Mouse (Mus musculus): Measurements from ENCODE around the gene Plekhg3. TPM values are rescaled to one million over a fixed set of nuclear protein-coding genes. Genes with fewer than 3 reads are reported as not detected.
A peak's percentile ranks its signal among the peaks of the same experiment; 100 is the strongest.

Gene Plekhg3
- polyA plus RNA-seq, 1 experiment from 2014 or later: 2.1 TPM

DNA sequence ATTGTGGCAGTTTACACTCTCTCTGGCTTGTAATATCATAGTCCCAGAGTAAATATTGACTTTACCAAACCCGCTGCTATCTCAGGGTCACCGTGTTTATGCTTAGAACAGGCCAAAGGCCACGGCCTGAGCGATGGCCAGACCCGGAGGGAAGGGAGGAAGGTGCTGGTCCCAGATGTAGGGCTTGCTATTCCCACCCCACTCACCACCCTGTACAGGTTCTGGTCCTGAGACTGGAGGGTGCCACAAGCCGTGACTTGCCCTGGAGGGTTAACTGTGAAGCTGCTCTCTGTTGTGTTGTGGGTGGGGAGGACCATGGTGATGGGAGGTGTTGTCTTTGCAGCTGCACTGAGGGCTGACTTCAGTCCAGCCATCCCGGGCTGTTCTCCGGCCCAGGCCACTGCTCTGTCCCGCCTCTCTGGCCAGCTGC lies 4.8 kb downstream of the Plekhg3 start:
- no peak overlapping the region for H3K9ac ChIP-seq (replicated peaks; ENCODE audit: low read depth)
- H3K9me3 ChIP-seq (ENCODE audit: low read length): no peaks in the 10 kb centered on the region
- WGBS: 52% methylated on average over 9 of the region's 9 CpGs
- no peak overlapping the region for H3K4me3 ChIP-seq (ENCODE audit: low read depth, low read length)
- peaks cover 13% of the 10 kb centered on the region; the same call in 1 of the 2 replicates for H3K4me1 ChIP-seq (ENCODE audit: insufficient read depth, low read depth, low read length)
- peaks cover 24% of the 10 kb centered on the region for H3K27me3 ChIP-seq (replicated peaks; ENCODE audit: insufficient read depth, low read length)
- TF ChIP-seq EP300 (IDR thresholded peaks at IDR 0.05): no peak
- TF ChIP-seq CTCF (IDR thresholded peaks at IDR 0.05): no peak
- no peak for DNase-seq (ENCODE audit: low spot score)
- H3K27ac ChIP-seq (ENCODE audit: low read length): no peak overlapping the region
- no peak for ATAC-seq
- no peaks in the 10 kb centered on the region for H3K36me3 ChIP-seq (ENCODE audit: insufficient read depth, low read length)
- H3K4me2 ChIP-seq (replicated peaks; ENCODE audit: low read depth, low read length): peak overlapping the region; percentile 91

DNA sequence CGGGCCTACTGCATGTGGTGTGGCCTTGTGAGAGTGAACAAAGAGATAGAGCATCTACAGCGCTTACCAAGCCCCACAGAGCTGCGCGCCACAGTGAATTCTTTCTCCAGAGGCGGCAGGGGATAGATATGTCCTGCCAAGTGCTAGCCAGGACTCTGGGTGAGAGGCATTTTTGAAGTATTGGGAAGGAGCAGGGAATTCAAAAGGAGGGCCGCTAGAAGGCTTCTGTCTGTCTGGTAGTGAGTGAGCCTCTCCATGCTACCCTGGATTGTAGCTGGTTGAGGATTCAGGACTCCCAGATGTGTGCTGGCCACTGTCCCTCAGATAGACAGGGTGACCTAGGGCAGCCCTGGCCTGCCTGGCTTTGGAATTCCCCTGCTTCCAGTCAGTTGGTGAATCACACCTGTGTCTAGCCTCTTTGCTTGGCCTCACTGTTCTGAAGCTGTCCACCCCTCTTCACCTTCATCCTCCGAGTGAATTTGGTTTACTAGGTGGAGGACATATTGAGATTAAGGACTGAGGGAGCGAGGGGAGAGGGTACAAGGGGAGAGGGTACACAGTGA lies 6.0 kb downstream of the Plekhg3 start:
- Histone ChIP-seq H3K36me3 (ENCODE audit: insufficient read depth, low read length) (no peaks in the 10 kb centered on the region), H3K9me3 (ENCODE audit: low read length) (no peaks in the 10 kb centered on the region), H3K4me1 (ENCODE audit: insufficient read depth, low read depth, low read length) (peaks cover 13% of the 10 kb centered on the region; the same call in 1 of the 2 replicates), H3K4me3 (ENCODE audit: low read depth, low read length) (no peak overlapping the region), H3K27me3 (replicated peaks; ENCODE audit: insufficient read depth, low read length) (peaks cover 16% of the 10 kb centered on the region), H3K4me2 (replicated peaks; ENCODE audit: low read depth, low read length) (no peak overlapping the region), H3K9ac (replicated peaks; ENCODE audit: low read depth) (no peak overlapping the region), H3K27ac (ENCODE audit: low read length) (no peak overlapping the region)
- WGBS: 81% methylated on average over 8 of the region's 8 CpGs
- ATAC-seq (no peak), DNase-seq (ENCODE audit: low spot score) (no peak)
- TF ChIP-seq EP300 (IDR thresholded peaks at IDR 0.05): no peak
- no peak for TF ChIP-seq CTCF (IDR thresholded peaks at IDR 0.05)

DNA sequence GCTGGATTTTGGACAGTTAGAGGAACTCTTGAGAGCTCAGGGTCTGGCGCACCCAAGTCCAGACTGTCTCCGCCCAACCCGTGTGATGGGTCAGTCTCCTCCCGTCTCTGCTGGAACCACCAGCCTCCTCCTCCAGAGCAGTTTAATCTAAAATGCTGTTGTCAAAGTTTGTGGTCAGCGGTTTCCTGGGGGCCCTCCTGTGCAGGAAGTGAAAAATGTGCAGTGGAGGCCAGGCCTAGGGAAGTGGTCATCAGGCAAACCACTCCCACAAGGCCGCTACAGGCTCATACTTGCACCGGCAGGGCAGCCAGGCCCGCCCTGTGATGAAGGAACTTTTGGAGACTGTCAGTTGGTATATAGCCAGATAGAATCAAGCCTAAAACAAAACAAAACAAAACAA lies 6.7 kb downstream of the Plekhg3 start:
- no peak overlapping the region for H3K4me2 ChIP-seq (replicated peaks; ENCODE audit: low read depth, low read length)
- H3K9me3 ChIP-seq (ENCODE audit: low read length): no peaks in the 10 kb centered on the region
- DNase-seq (ENCODE audit: low spot score) (peak; percentile 68), ATAC-seq (peak; percentile 37)
- no peaks in the 10 kb centered on the region for H3K36me3 ChIP-seq (ENCODE audit: insufficient read depth, low read length)
- TF ChIP-seq EP300 (IDR thresholded peaks at IDR 0.05) (no peak), CTCF (IDR thresholded peaks at IDR 0.05) (no peak)
- H3K4me3 ChIP-seq (ENCODE audit: low read depth, low read length): no peak overlapping the region
- H3K27ac ChIP-seq (ENCODE audit: low read length): no peak overlapping the region
- peaks cover 13% of the 10 kb centered on the region; the same call in 1 of the 2 replicates for H3K4me1 ChIP-seq (ENCODE audit: insufficient read depth, low read depth, low read length)
- H3K9ac ChIP-seq (replicated peaks; ENCODE audit: low read depth): no peak overlapping the region
- WGBS: 74% methylated on average over 8 of the region's 8 CpGs
- H3K27me3 ChIP-seq (replicated peaks; ENCODE audit: insufficient read depth, low read length): peaks cover 12% of the 10 kb centered on the region; the same call in 1 of the 2 replicates

DNA sequence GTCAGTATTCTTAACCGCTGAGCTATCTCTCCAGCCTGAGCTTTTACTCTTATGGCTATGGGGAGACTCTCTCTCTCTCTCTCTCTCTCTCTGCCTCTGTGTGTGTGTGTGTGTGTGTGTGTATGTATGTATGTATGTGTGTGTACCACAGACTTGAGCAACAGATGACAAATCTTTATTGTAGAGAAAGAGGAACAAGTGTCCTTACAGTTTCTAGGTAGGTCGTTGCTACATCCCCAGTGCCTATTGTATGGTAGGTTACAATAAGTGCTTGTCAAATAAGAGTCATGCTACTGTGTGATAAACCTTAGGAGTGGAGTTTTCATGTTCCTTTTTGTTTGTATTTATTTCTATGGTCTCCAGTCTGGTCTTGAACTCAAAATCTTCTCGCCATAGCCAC lies 9.5 kb downstream of the Plekhg3 start:
- Histone ChIP-seq H3K4me3 (ENCODE audit: low read depth, low read length) (no peak overlapping the region), H3K9me3 (ENCODE audit: low read length) (no peaks in the 10 kb centered on the region), H3K27me3 (replicated peaks; ENCODE audit: insufficient read depth, low read length) (peaks cover 5% of the 10 kb centered on the region; the same call in 1 of the 2 replicates), H3K4me2 (replicated peaks; ENCODE audit: low read depth, low read length) (no peak overlapping the region), H3K36me3 (ENCODE audit: insufficient read depth, low read length) (no peaks in the 10 kb centered on the region), H3K27ac (ENCODE audit: low read length) (no peak overlapping the region), H3K4me1 (ENCODE audit: insufficient read depth, low read depth, low read length) (no peaks in the 10 kb centered on the region), H3K9ac (replicated peaks; ENCODE audit: low read depth) (no peak overlapping the region)
- 71% methylated on average over 3 of the region's 3 CpGs for WGBS
- 0 out of 2 replicates have a peak, but pooled peaks have one; percentile 24 for ATAC-seq
- no peak for TF ChIP-seq EP300 (IDR thresholded peaks at IDR 0.05)
- TF ChIP-seq CTCF (IDR thresholded peaks at IDR 0.05): no peak
- DNase-seq (ENCODE audit: low spot score): peak; percentile 38

DNA sequence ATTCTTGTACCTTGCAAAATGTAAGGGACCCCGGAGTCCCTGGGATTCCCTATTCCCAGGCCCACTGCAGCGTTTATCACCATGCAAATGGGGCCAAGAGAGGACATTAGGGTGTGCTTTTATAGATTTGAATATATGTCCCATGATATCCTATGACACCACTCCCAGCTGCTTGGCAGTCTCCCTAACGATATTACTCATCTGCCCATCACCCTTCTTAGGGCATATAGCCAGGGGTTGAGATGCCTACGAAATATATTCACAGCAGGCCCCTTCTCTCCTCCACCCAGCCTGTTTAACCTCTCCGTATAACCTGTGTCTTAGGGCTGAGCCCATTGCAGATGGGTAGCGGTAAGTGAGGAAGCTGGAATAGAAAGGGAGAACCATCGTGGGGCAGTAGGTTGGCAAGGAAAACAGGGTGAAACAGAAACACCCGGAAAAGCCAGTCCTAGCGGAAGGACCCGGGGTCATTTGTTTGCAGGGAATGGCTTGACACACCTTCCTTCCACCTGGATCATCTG lies 10.1 kb downstream of the Plekhg3 start:
- ATAC-seq (no peak), DNase-seq (ENCODE audit: low spot score) (no peak)
- Histone ChIP-seq H3K9me3 (ENCODE audit: low read length) (no peaks in the 10 kb centered on the region), H3K27me3 (replicated peaks; ENCODE audit: insufficient read depth, low read length) (peaks cover under 1% of the 10 kb centered on the region; the same call in 1 of the 2 replicates), H3K27ac (ENCODE audit: low read length) (no peak overlapping the region), H3K9ac (replicated peaks; ENCODE audit: low read depth) (no peak overlapping the region), H3K4me3 (ENCODE audit: low read depth, low read length) (no peak overlapping the region), H3K36me3 (ENCODE audit: insufficient read depth, low read length) (no peaks in the 10 kb centered on the region), H3K4me1 (ENCODE audit: insufficient read depth, low read depth, low read length) (no peaks in the 10 kb centered on the region), H3K4me2 (replicated peaks; ENCODE audit: low read depth, low read length) (no peak overlapping the region)
- TF ChIP-seq CTCF (IDR thresholded peaks at IDR 0.05) (no peak), EP300 (IDR thresholded peaks at IDR 0.05) (no peak)
- 71% methylated on average over 10 of the region's 10 CpGs for WGBS

DNA sequence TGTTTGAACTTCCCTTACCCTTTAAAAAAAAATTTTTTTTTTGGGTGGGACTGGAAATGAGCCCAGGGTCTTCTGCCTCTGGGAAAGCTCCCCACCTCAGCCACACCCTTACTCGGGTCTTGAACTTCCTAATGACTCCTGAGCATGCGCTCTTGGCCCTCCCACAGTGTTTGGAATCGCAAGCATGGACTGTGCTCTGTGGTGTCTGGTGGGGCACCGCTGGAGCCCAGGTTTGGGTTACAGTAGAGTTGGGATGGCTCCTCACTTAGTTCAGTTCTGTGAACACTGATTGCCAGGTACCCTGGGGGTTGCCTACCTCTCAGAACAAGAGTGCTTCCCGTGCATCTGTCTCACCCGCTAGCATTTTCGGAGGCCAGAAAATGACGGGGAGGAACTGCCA lies 10.8 kb downstream of the Plekhg3 start:
- H3K9ac ChIP-seq (replicated peaks; ENCODE audit: low read depth): no peak overlapping the region
- H3K4me1 ChIP-seq (ENCODE audit: insufficient read depth, low read depth, low read length): peaks cover under 1% of the 10 kb centered on the region; the same call in 1 of the 2 replicates
- 27% methylated on average over 8 of the region's 8 CpGs for WGBS
- no peak overlapping the region for H3K4me3 ChIP-seq (ENCODE audit: low read depth, low read length)
- H3K27me3 ChIP-seq (replicated peaks; ENCODE audit: insufficient read depth, low read length): no peaks in the 10 kb centered on the region
- DNase-seq (ENCODE audit: low spot score) (no peak), ATAC-seq (no peak)
- H3K27ac ChIP-seq (ENCODE audit: low read length): no peak overlapping the region
- H3K9me3 ChIP-seq (ENCODE audit: low read length): no peaks in the 10 kb centered on the region
- H3K4me2 ChIP-seq (replicated peaks; ENCODE audit: low read depth, low read length): no peak overlapping the region
- H3K36me3 ChIP-seq (ENCODE audit: insufficient read depth, low read length): no peaks in the 10 kb centered on the region
- TF ChIP-seq EP300 (IDR thresholded peaks at IDR 0.05) (no peak), CTCF (IDR thresholded peaks at IDR 0.05) (no peak)
